Mouse (Mus musculus) forebrain, embryonic 15.5 days (tissue): ENCODE results near the gene Bgn. TPM values are rescaled to one million over a fixed set of nuclear protein-coding genes. Genes with fewer than 3 reads are reported as not detected.

ENCODE experiments used
- ATAC-seq: fragments of 200-750 bp; cut with Nextera tagmentation; replicated peaks from 2 replicates; pipeline ENCODE4 v1.8.0; 2017; ENCODE audit warnings: mild to moderate bottlenecking, moderate TSS enrichment, moderate library complexity
- H3K27ac ChIP-seq: fragments of 300-500 bp; sonication (generic); replicated peaks from 2 replicates; pipeline ENCODE4 v1.5.1; 2015; ENCODE audit warnings: mild to moderate bottlenecking, inconsistent platforms
- H3K27me3 ChIP-seq: fragments of 300-500 bp; sonication (generic); 2 replicates; pipeline ENCODE4 v1.6.1; 2015; ENCODE audit warnings: inconsistent platforms
- H3K36me3 ChIP-seq: fragments of 300-500 bp; sonication (generic); 2 replicates; pipeline ENCODE4 v1.6.1; 2015; ENCODE audit warnings: mild to moderate bottlenecking, inconsistent platforms
- H3K4me1 ChIP-seq: fragments of 300-500 bp; sonication (generic); 2 replicates; pipeline ENCODE4 v1.6.1; 2015; ENCODE audit warnings: inconsistent platforms
- H3K4me2 ChIP-seq: fragments of 300-500 bp; sonication (generic); replicated peaks from 2 replicates; pipeline ENCODE4 v1.6.1; 2015; ENCODE audit warnings: mild to moderate bottlenecking, inconsistent platforms
- H3K4me3 ChIP-seq: fragments of 300-500 bp; sonication (generic); 2 replicates; pipeline ENCODE4 v1.5.1; 2015; ENCODE audit warnings: mild to moderate bottlenecking, inconsistent platforms
- H3K9ac ChIP-seq: fragments of 300-500 bp; sonication (generic); replicated peaks from 2 replicates; pipeline ENCODE4 v1.6.1; 2015; ENCODE audit warnings: mild to moderate bottlenecking, inconsistent platforms
- H3K9me3 ChIP-seq: fragments of 300-500 bp; sonication (generic); 2 replicates; pipeline ENCODE4 v1.6.1; 2016; ENCODE audit warnings: inconsistent platforms
- WGBS: fragments of 180-500 bp; shearing (Covaris S2); methylation state at CpG from one replicate; pipeline ENCODE4 v1.1.7; 2015; ENCODE audit warnings: mixed read lengths; 5-methylcytosine and 5-hydroxymethylcytosine counted together
- polyA plus RNA-seq: library from polyadenylated mRNA; unstranded; fragments of >200 nt; fragmentation: Nextera tagmentation; extraction: Ambion mirVana; gene quantifications from 2 replicates; pipeline ENCODE4 v1.2.1, GENCODE M21; 2015

Bgn gene
- polyA plus RNA-seq, 1 experiment from 2014 or later = 13.4 TPM

DNA sequence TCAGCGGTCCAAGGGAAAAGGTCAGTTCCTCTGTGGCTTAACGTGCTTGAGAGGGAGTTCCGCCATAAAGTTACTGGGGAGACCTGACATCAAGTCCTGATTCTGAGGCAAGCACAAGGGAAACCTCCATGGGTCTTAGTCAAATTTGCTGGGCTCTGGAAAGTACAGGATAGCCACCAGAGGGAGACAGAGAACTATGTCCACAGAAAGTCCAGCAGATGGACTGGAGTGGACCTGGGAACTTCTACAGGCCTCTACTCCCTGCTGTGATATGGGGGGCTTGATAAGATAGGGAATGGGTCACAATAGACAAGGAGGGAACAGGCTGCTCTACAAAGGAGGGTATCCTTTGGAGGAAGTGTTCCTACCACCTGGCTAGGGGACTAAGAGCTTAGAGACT lies 59.9 kb downstream of the Bgn start:
- Histone ChIP-seq H3K4me2 (no peak overlapping the region), H3K4me1 (no peaks in the 10 kb centered on the region), H3K36me3 (no peaks in the 10 kb centered on the region), H3K27me3 (no peaks in the 10 kb centered on the region), H3K9me3 (no peaks in the 10 kb centered on the region), H3K4me3 (no peak overlapping the region), H3K27ac (no peak overlapping the region), H3K9ac (no peak overlapping the region)
- WGBS = 61% methylated on average over 3 of the region's 3 CpGs
- ATAC-seq = no peak

Other genes starting within 250 kb of the Bgn start
- 0.14 TPM in 1 of 2 replicates, not detected in the other for gene Xlr4c, start 240.5 kb upstream of the Bgn start, polyA plus RNA-seq
- gene Xlr3c, start 218.2 kb upstream of the Bgn start, polyA plus RNA-seq = not detected in 2 replicates
- not detected in 2 replicates for gene Xlr5a, start 190.6 kb upstream of the Bgn start, polyA plus RNA-seq
- not detected in 2 replicates for gene Xlr5c, start 190.6 kb upstream of the Bgn start, polyA plus RNA-seq
- not detected in 2 replicates for gene Gm45015, start 146.8 kb upstream of the Bgn start, polyA plus RNA-seq
- 11.6 and 12.0 TPM in 2 replicates for gene Zfp275, start 141.0 kb upstream of the Bgn start, polyA plus RNA-seq
- gene Gm18336, start 84.9 kb upstream of the Bgn start, polyA plus RNA-seq = not detected in 2 replicates
- gene Zfp92, start 72.5 kb upstream of the Bgn start, polyA plus RNA-seq = 0.62 and 0.72 TPM in 2 replicates
- gene Trex2, start 48.3 kb upstream of the Bgn start, polyA plus RNA-seq = not detected in 2 replicates
- gene Haus7, start 24.6 kb upstream of the Bgn start, polyA plus RNA-seq = 58.0 and 61.1 TPM in 2 replicates
- gene Atp2b3, start 19.5 kb downstream of the Bgn start, polyA plus RNA-seq = 3.7 and 4.4 TPM in 2 replicates
- 0.33 and 0.43 TPM in 2 replicates for gene Dusp9, start 155.8 kb downstream of the Bgn start, polyA plus RNA-seq
- gene Pnck, start 176.5 kb downstream of the Bgn start, polyA plus RNA-seq = 105 and 109 TPM in 2 replicates
- gene Slc6a8, start 189.5 kb downstream of the Bgn start, polyA plus RNA-seq = 6.5 and 7.0 TPM in 2 replicates
- 98.3 and 101 TPM in 2 replicates for gene Bcap31, start 232.6 kb downstream of the Bgn start, polyA plus RNA-seq
- 11.1 and 12.0 TPM in 2 replicates for gene Abcd1, start 233.0 kb downstream of the Bgn start, polyA plus RNA-seq